Mouse (Mus musculus) heart, embryonic 14.5 days (tissue): ENCODE results near the gene Wbp2. TPM values are rescaled to one million over a fixed set of nuclear protein-coding genes. Genes with fewer than 3 reads are reported as not detected.

Experiments
- ATAC-seq: fragments of 200-750 bp; cut with Nextera tagmentation; 2 replicates; pipeline ENCODE4 v1.8.0; 2017; ENCODE audit warnings: low read depth, moderate TSS enrichment; ENCODE audit not compliant: insufficient number of reproducible peaks, insufficient read depth, low FRiP score
- H3K27ac ChIP-seq, 2 experiments: fragments of 200-500 bp in 1 of 2; fragments of 300-500 bp in 1 of 2; sonication (generic) in 1 of 2; replicated peaks in 1 of 2; 2 replicates each; pipeline ENCODE4 v1.5.1; 2012 to 2014; ENCODE audit warnings: low read depth in 2 of 2, low read length in 2 of 2, control low read depth in 1 of 2, mild to moderate bottlenecking in 1 of 2, mixed read lengths in 1 of 2; ENCODE audit not compliant: control insufficient read depth in 1 of 2, insufficient read depth in 1 of 2
- H3K27me3 ChIP-seq: fragments of 300-500 bp; sonication (generic); 2 replicates; pipeline ENCODE4 v1.6.1; 2014; ENCODE audit warnings: mild to moderate bottlenecking, low read length, control low read depth; ENCODE audit not compliant: control insufficient read depth, insufficient read depth
- H3K36me3 ChIP-seq: fragments of 300-500 bp; sonication (generic); 2 replicates; pipeline ENCODE4 v1.6.1; 2014; ENCODE audit warnings: mild to moderate bottlenecking, control low read depth, low read length, mixed read lengths; ENCODE audit not compliant: control insufficient read depth, insufficient read depth
- H3K4me1 ChIP-seq, 2 experiments: fragments of 200-500 bp in 1 of 2; fragments of 300-500 bp in 1 of 2; sonication (generic) in 1 of 2; 2 replicates each; pipeline ENCODE4 v1.6.1; 2012 to 2014; ENCODE audit warnings: low read length in 2 of 2, control low read depth in 1 of 2, mixed read lengths in 1 of 2; ENCODE audit not compliant: control insufficient read depth in 2 of 2, insufficient read depth in 2 of 2
- H3K4me2 ChIP-seq: fragments of 300-500 bp; sonication (generic); 2 replicates; pipeline ENCODE4 v1.6.1; 2014; ENCODE audit warnings: mild to moderate bottlenecking, low read length
- H3K4me3 ChIP-seq, 2 experiments: fragments of 200-500 bp in 1 of 2; fragments of 300-500 bp in 1 of 2; sonication (generic) in 1 of 2; 2 replicates each; pipeline ENCODE4 v1.5.1; 2012 to 2014; ENCODE audit warnings: low read length in 2 of 2, mild to moderate bottlenecking in 2 of 2, control low read depth in 1 of 2, low read depth in 1 of 2, moderate library complexity in 1 of 2; ENCODE audit not compliant: control insufficient read depth in 1 of 2, insufficient read depth in 1 of 2
- H3K9ac ChIP-seq: fragments of 300-500 bp; sonication (generic); 2 replicates; pipeline ENCODE4 v1.6.1; 2014; ENCODE audit warnings: mild to moderate bottlenecking, low read length
- H3K9me3 ChIP-seq: fragments of 300-500 bp; sonication (generic); 2 replicates; pipeline ENCODE4 v1.6.1; 2016; ENCODE audit warnings: low read length, control low read depth; ENCODE audit not compliant: control insufficient read depth
- WGBS: fragments of 180-500 bp; shearing (Covaris S2); extraction: QIAGEN DNeasy Blood & Tissue Kit; methylation state at CpG from one replicate; pipeline ENCODE4 v1.1.7; 2014; 5-methylcytosine and 5-hydroxymethylcytosine counted together
- polyA plus RNA-seq: library from polyadenylated mRNA; unstranded; fragments of >200 nt; fragmentation: Nextera tagmentation; extraction: Ambion mirVana; gene quantifications from 2 replicates; pipeline ENCODE4 v1.2.1, GENCODE M21; 2014

Gene Wbp2
- polyA plus RNA-seq, 1 experiment from 2014 or later: 139 TPM

- 59% methylated on average over 7 of the region's 7 CpGs for WGBS
- no peak overlapping the region for H3K9ac ChIP-seq
- no peak for ATAC-seq
- peaks cover 33% of the 10 kb centered on the region for H3K36me3 ChIP-seq
- H3K27ac ChIP-seq: no peak overlapping the region
- H3K4me1 ChIP-seq: peaks cover 18 to 37% of the 10 kb centered on the region in 2 experiments
- H3K4me3 ChIP-seq: no peak overlapping the region
- no peaks in the 10 kb centered on the region for H3K27me3 ChIP-seq
- no peaks in the 10 kb centered on the region for H3K9me3 ChIP-seq
- H3K4me2 ChIP-seq: 0 out of 2 replicates have a peak overlapping the region, but pooled peaks have one; percentile 24
Observed at GRCm38 (mm10) chr11:116076836-116077235, 10.0 kb downstream of the Wbp2 start.

GRCm38 (mm10) chr11:116076266-116076540 lies 10.6 kb downstream of the Wbp2 start:
- Histone ChIP-seq H3K27me3 (no peaks in the 10 kb centered on the region), H3K4me2 (no peak overlapping the region), H3K27ac (no peak overlapping the region), H3K4me3 (no peak overlapping the region), H3K4me1 (peaks cover 18 to 37% of the 10 kb centered on the region in 2 experiments), H3K9ac (no peak overlapping the region), H3K9me3 (no peaks in the 10 kb centered on the region), H3K36me3 (peaks cover 27% of the 10 kb centered on the region)
- WGBS: 64% methylated on average over 7 of the region's 7 CpGs
- no peak for ATAC-seq

- Histone ChIP-seq H3K27ac (no peak overlapping the region), H3K4me2 (no peak overlapping the region), H3K4me1 (peaks cover 18 to 37% of the 10 kb centered on the region in 2 experiments), H3K36me3 (peaks cover 22% of the 10 kb centered on the region), H3K27me3 (no peaks in the 10 kb centered on the region), H3K9ac (no peak overlapping the region), H3K9me3 (no peaks in the 10 kb centered on the region), H3K4me3 (no peak overlapping the region)
- WGBS: 38% methylated on average over 20 of the region's 20 CpGs
- ATAC-seq: no peak
Observed at GRCm38 (mm10) chr11:116075539-116076265, 11.1 kb downstream of the Wbp2 start.

- ATAC-seq: peak; percentile 18; the same call in 1 of the 2 replicates
- H3K36me3 ChIP-seq: peaks cover 10% of the 10 kb centered on the region
- H3K27ac ChIP-seq: no peak overlapping the region
- peaks cover 18 to 37% of the 10 kb centered on the region in 2 experiments for H3K4me1 ChIP-seq
- no peaks in the 10 kb centered on the region for H3K27me3 ChIP-seq
- no peak overlapping the region for H3K9ac ChIP-seq
- no peak overlapping the region for H3K4me3 ChIP-seq
- H3K9me3 ChIP-seq: no peaks in the 10 kb centered on the region
- 54% methylated on average over 7 of the region's 7 CpGs for WGBS
- no peak overlapping the region for H3K4me2 ChIP-seq
Observed at GRCm38 (mm10) chr11:116074436-116074991, 12.3 kb downstream of the Wbp2 start.

GRCm38 (mm10) chr11:116072608-116073007 lies 14.2 kb downstream of the Wbp2 start:
- no peak for ATAC-seq
- Histone ChIP-seq H3K4me2 (no peak overlapping the region), H3K27me3 (no peaks in the 10 kb centered on the region), H3K4me3 (no peak overlapping the region), H3K9me3 (no peaks in the 10 kb centered on the region), H3K4me1 (peaks cover 9 to 21% of the 10 kb centered on the region in 2 experiments), H3K9ac (no peak overlapping the region), H3K36me3 (no peaks in the 10 kb centered on the region), H3K27ac (no peak overlapping the region)
- 49% methylated on average over 3 of the region's 3 CpGs for WGBS

- no peaks in the 10 kb centered on the region for H3K27me3 ChIP-seq
- H3K4me2 ChIP-seq: no peak overlapping the region
- no peaks in the 10 kb centered on the region for H3K9me3 ChIP-seq
- H3K27ac ChIP-seq: no peak overlapping the region
- peaks cover 3 to 12% of the 10 kb centered on the region in 2 experiments; a peak in 3 of 4 replicates for H3K4me1 ChIP-seq
- H3K4me3 ChIP-seq: no peak overlapping the region
- no peaks in the 10 kb centered on the region for H3K36me3 ChIP-seq
- 58% methylated on average over 5 of the region's 5 CpGs for WGBS
- no peak overlapping the region for H3K9ac ChIP-seq
- ATAC-seq: no peak
Observed at GRCm38 (mm10) chr11:116071510-116071909, 15.3 kb downstream of the Wbp2 start.

- H3K9me3 ChIP-seq: no peaks in the 10 kb centered on the region
- no peak for ATAC-seq
- H3K27me3 ChIP-seq: no peaks in the 10 kb centered on the region
- WGBS: 85% methylated on average over 12 of the region's 12 CpGs
- H3K4me3 ChIP-seq: no peak overlapping the region
- peaks cover 23% of the 10 kb centered on the region for H3K36me3 ChIP-seq
- no peak overlapping the region for H3K9ac ChIP-seq
- no peak overlapping the region for H3K4me2 ChIP-seq
- H3K4me1 ChIP-seq: no peaks in the 10 kb centered on the region; a peak in 1 of 4 replicates
- H3K27ac ChIP-seq: no peak overlapping the region
Observed at GRCm38 (mm10) chr11:116065345-116065744, 21.4 kb downstream of the Wbp2 start.
